31 mouse cellular contexts compared by ENCODE assay signal in the genomic region with DNA sequence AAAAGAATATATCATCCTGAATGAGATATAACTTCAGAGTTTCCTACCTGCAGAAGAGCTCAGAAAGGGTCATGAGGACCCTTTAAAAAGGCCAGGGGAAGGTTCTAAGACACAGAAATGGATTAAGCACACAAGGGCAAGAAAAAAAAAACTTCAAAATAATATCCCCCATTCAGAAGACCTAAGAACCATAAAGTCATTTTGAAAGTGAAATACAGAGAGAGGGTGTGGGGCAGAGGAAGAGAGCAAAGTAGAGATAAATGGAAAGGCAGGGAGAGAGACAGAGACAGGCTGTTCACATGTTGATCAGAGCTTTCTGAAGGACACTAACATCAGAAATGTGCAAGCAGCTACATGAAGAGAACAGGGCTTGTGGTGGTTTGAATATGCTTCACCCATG.
"Had no signal": no experiment of that assay in that cellular context is flagged by ENCODE, and none has a peak within 500 bp of the region (broad histone marks: within the 10 kb centered on the region; RNA-seq: fewer than 3 reads in every experiment).

No protein-coding gene starts in this region.

- H3K27ac ChIP-seq: heart, embryonic 13.5 days; heart, embryonic 15.5 days; hindbrain, embryonic 10.5 days; hindbrain, embryonic 12.5 days; hindbrain, embryonic 13.5 days; hindbrain, embryonic 14.5 days; hindbrain, embryonic 15.5 days; hindbrain, postnatal 0 days; intestine, embryonic 15.5 days; kidney, embryonic 15.5 days; kidney, postnatal 0 days; layer of hippocampus, adult 2 months; left cerebral cortex, adult 2 months had no signal

- H3K36me3 ChIP-seq: heart, embryonic 12.5 days; heart, embryonic 13.5 days; heart, embryonic 15.5 days; hindbrain, embryonic 10.5 days; hindbrain, embryonic 12.5 days; hindbrain, embryonic 13.5 days; hindbrain, embryonic 15.5 days; intestine, embryonic 15.5 days; kidney, embryonic 15.5 days had no signal

- H3K9me3 ChIP-seq: heart, embryonic 12.5 days; heart, embryonic 13.5 days; heart, embryonic 15.5 days; hindbrain, embryonic 10.5 days; hindbrain, embryonic 12.5 days; hindbrain, embryonic 13.5 days; hindbrain, embryonic 15.5 days; intestine, embryonic 15.5 days; kidney, embryonic 15.5 days had no signal

- H3K4me1 ChIP-seq: heart, embryonic 12.5 days; heart, embryonic 13.5 days; heart, embryonic 15.5 days; hindbrain, embryonic 10.5 days; hindbrain, embryonic 12.5 days; hindbrain, embryonic 13.5 days; hindbrain, embryonic 15.5 days; intestine, embryonic 15.5 days; kidney, embryonic 15.5 days had no signal

- DNase-seq: heart, postnatal 10 days; heart, postnatal 14 days; heart, postnatal 36 days; heart, postnatal 4 days; kidney, adult 11 months; kidney, adult 18-20 months; kidney, adult 2 months; kidney, adult 8-10 months; kidney, adult 9 months; kidney, postnatal 10 days; kidney, postnatal 14 days; kidney, postnatal 25 days; kidney, postnatal 36 days; kidney, postnatal 4 days; layer of hippocampus, adult 9-11 months; layer of hippocampus, postnatal 36 days had no signal

- H3K4me3 ChIP-seq: heart, embryonic 12.5 days; heart, embryonic 13.5 days; heart, embryonic 15.5 days; hindbrain, embryonic 10.5 days; hindbrain, embryonic 12.5 days; hindbrain, embryonic 13.5 days; hindbrain, embryonic 15.5 days; intestine, embryonic 15.5 days; kidney, embryonic 15.5 days; layer of hippocampus, adult 2 months; left cerebral cortex, adult 2 months had no signal

- H3K4me2 ChIP-seq: heart, embryonic 11.5 days; heart, embryonic 12.5 days; heart, embryonic 13.5 days; heart, embryonic 15.5 days; hindbrain, embryonic 12.5 days; hindbrain, embryonic 13.5 days; hindbrain, embryonic 14.5 days; hindbrain, embryonic 15.5 days; intestine, embryonic 15.5 days; kidney, embryonic 15.5 days had no signal

- H3K27me3 ChIP-seq: heart, embryonic 12.5 days; heart, embryonic 13.5 days; heart, embryonic 15.5 days; hindbrain, embryonic 12.5 days; hindbrain, embryonic 13.5 days; hindbrain, embryonic 15.5 days; intestine, embryonic 15.5 days; kidney, embryonic 15.5 days had no signal

- H3K9ac ChIP-seq: heart, embryonic 12.5 days; heart, embryonic 13.5 days; heart, embryonic 15.5 days; hindbrain, embryonic 12.5 days; hindbrain, embryonic 13.5 days; hindbrain, embryonic 14.5 days; hindbrain, embryonic 15.5 days; intestine, embryonic 15.5 days; kidney, embryonic 15.5 days had no signal
